Mouse (Mus musculus): ENCODE measurements around the gene Grhl1. TPM values are rescaled to one million over a fixed set of nuclear protein-coding genes. Genes with fewer than 3 reads are reported as not detected.
"Not testable (repeated sequence)": the region's sequence is repeated elsewhere in the genome, so short reads cannot be mapped to it uniquely, and the experiment has no call there.

The Grhl1 gene
- polyA plus RNA-seq, 1 experiment from 2014 or later: 4.1 TPM

- Histone ChIP-seq H3K36me3 (no peaks in the 10 kb centered on the region), H3K9me3 (no peaks in the 10 kb centered on the region), H3K27me3 (ENCODE audit: insufficient read depth, poor library complexity, severe bottlenecking) (no peaks in the 10 kb centered on the region), H3K27ac (no peak overlapping the region), H3K4me3 (no peak overlapping the region), H3K4me1 (peaks cover 9% of the 10 kb centered on the region)
- 65% methylated on average over 4 of the region's 4 CpGs for WGBS
- DNase-seq (ENCODE audit: low spot score): no peak
Observed at GRCm38 (mm10) chr12:24632404-24632803, 60.3 kb downstream of the Grhl1 start.

GRCm38 (mm10) chr12:24633753-24634191 lies 61.7 kb downstream of the Grhl1 start:
- Histone ChIP-seq H3K4me3 (no peak overlapping the region), H3K36me3 (no peaks in the 10 kb centered on the region), H3K9me3 (no peaks in the 10 kb centered on the region), H3K27me3 (ENCODE audit: insufficient read depth, poor library complexity, severe bottlenecking) (no peaks in the 10 kb centered on the region), H3K4me1 (peaks cover 9% of the 10 kb centered on the region), H3K27ac (no peak overlapping the region)
- WGBS: 63% methylated on average over 1 of the region's 1 CpGs
- no peak for DNase-seq (ENCODE audit: low spot score)

DNA sequence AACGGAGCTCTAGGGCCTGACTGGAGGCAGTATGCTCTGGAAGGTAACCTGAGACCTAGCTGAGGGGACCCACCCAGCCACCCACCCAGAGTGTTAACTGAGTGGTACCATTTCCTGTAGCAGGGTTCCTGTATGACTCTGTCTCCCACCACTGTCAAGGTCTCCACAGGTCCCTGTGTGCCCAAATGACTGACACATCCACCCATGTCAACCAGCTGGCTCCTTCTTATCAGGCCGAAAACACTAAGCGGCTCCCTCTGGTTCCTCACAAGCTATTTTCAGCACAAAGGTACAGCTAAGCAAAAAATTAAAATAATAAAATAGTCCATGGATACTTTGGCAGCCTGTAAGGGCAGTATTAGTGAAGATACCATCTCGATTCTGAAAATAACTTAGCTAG lies 62.1 kb downstream of the Grhl1 start:
- 55% methylated on average over 4 of the region's 4 CpGs for WGBS
- Histone ChIP-seq H3K27ac (no peak overlapping the region), H3K4me1 (peaks cover 9% of the 10 kb centered on the region), H3K9me3 (no peaks in the 10 kb centered on the region), H3K36me3 (no peaks in the 10 kb centered on the region), H3K4me3 (no peak overlapping the region), H3K27me3 (ENCODE audit: insufficient read depth, poor library complexity, severe bottlenecking) (no peaks in the 10 kb centered on the region)
- DNase-seq (ENCODE audit: low spot score): no peak

- H3K4me3 ChIP-seq: no peak overlapping the region
- 92% methylated on average over 3 of the region's 3 CpGs for WGBS
- H3K36me3 ChIP-seq: no peaks in the 10 kb centered on the region
- peaks cover 9% of the 10 kb centered on the region for H3K4me1 ChIP-seq
- no peaks in the 10 kb centered on the region for H3K9me3 ChIP-seq
- no peak overlapping the region for H3K27ac ChIP-seq
- no peaks in the 10 kb centered on the region for H3K27me3 ChIP-seq (ENCODE audit: insufficient read depth, poor library complexity, severe bottlenecking)
- no peak for DNase-seq (ENCODE audit: low spot score)
Observed at GRCm38 (mm10) chr12:24634648-24635047, 62.6 kb downstream of the Grhl1 start.

- H3K4me3 ChIP-seq; H3K36me3 ChIP-seq; DNase-seq (ENCODE audit: low spot score); H3K27ac ChIP-seq; H3K27me3 ChIP-seq (ENCODE audit: insufficient read depth, poor library complexity, severe bottlenecking); H3K9me3 ChIP-seq: not testable (repeated sequence)
- H3K4me1 ChIP-seq: peaks cover 13% of the 10 kb centered on the region
- 93% methylated on average over 10 of the region's 10 CpGs for WGBS
Observed at GRCm38 (mm10) chr12:24638787-24639186, 66.7 kb downstream of the Grhl1 start.

GRCm38 (mm10) chr12:24642370-24642802 lies 70.3 kb downstream of the Grhl1 start:
- no peak overlapping the region for H3K4me3 ChIP-seq
- H3K9me3 ChIP-seq: no peaks in the 10 kb centered on the region
- H3K27me3 ChIP-seq (ENCODE audit: insufficient read depth, poor library complexity, severe bottlenecking): peaks cover 4% of the 10 kb centered on the region; the same call in 1 of the 2 replicates
- peaks cover 10% of the 10 kb centered on the region; the same call in 1 of the 2 replicates for H3K4me1 ChIP-seq
- no peak for DNase-seq (ENCODE audit: low spot score)
- H3K27ac ChIP-seq: no peak overlapping the region
- 76% methylated on average over 4 of the region's 4 CpGs for WGBS
- no peaks in the 10 kb centered on the region for H3K36me3 ChIP-seq

DNA sequence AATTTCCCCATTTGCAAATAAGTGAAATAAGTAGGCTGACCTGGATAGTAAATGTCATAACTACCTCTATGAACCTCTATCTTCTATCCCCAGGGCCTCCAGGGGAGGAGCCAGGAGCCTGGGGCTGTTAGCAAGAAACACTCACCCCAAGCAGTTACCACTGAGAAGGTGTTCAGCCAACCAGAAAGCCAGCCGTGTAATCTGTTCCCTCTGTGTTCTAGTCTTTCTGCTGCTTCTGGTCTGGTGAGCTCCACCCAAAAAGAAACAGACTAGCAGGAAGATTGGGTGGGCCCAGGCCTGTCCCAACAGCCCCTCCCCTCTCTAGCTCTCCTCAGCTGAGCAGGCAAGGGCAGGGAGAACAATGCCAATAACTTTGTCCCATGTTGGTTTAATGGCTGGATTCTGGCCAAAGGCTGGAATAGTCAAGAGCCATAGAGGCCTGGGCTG lies 72.1 kb downstream of the Grhl1 start:
- peaks cover 10% of the 10 kb centered on the region; the same call in 1 of the 2 replicates for H3K4me1 ChIP-seq
- peak; percentile 88 for DNase-seq (ENCODE audit: low spot score)
- no peaks in the 10 kb centered on the region for H3K9me3 ChIP-seq
- no peaks in the 10 kb centered on the region for H3K36me3 ChIP-seq
- no peak overlapping the region for H3K4me3 ChIP-seq
- H3K27me3 ChIP-seq (ENCODE audit: insufficient read depth, poor library complexity, severe bottlenecking): peaks cover 4% of the 10 kb centered on the region; the same call in 1 of the 2 replicates
- peak overlapping the region; percentile 10; the same call in 1 of the 2 replicates for H3K27ac ChIP-seq
- 57% methylated on average over 1 of the region's 1 CpGs for WGBS

- DNase-seq (ENCODE audit: low spot score): peak; percentile 85
- no peak overlapping the region for H3K27ac ChIP-seq
- 66% methylated on average over 6 of the region's 6 CpGs for WGBS
Observed at GRCm38 (mm10) chr12:24645901-24646300, 73.8 kb downstream of the Grhl1 start.

GRCm38 (mm10) chr12:24648094-24648493 lies 76.0 kb downstream of the Grhl1 start:
- DNase-seq (ENCODE audit: low spot score): no peak
- 72% methylated on average over 1 of the region's 1 CpGs for WGBS
- no peak overlapping the region for H3K4me3 ChIP-seq
- no peak overlapping the region for H3K27ac ChIP-seq
- peaks cover 28% of the 10 kb centered on the region for H3K4me1 ChIP-seq
- H3K27me3 ChIP-seq (ENCODE audit: insufficient read depth, poor library complexity, severe bottlenecking): no peaks in the 10 kb centered on the region
- H3K36me3 ChIP-seq: no peaks in the 10 kb centered on the region
- no peaks in the 10 kb centered on the region for H3K9me3 ChIP-seq

More at GRCm38 (mm10) chr12:24645901-24646300, 73.8 kb downstream of the Grhl1 start:
- Histone ChIP-seq H3K4me1 (peaks cover 20% of the 10 kb centered on the region), H3K27me3 (ENCODE audit: insufficient read depth, poor library complexity, severe bottlenecking) (peaks cover 4% of the 10 kb centered on the region; the same call in 1 of the 2 replicates), H3K4me3 (no peak overlapping the region), H3K9me3 (no peaks in the 10 kb centered on the region), H3K36me3 (no peaks in the 10 kb centered on the region)

DNA sequence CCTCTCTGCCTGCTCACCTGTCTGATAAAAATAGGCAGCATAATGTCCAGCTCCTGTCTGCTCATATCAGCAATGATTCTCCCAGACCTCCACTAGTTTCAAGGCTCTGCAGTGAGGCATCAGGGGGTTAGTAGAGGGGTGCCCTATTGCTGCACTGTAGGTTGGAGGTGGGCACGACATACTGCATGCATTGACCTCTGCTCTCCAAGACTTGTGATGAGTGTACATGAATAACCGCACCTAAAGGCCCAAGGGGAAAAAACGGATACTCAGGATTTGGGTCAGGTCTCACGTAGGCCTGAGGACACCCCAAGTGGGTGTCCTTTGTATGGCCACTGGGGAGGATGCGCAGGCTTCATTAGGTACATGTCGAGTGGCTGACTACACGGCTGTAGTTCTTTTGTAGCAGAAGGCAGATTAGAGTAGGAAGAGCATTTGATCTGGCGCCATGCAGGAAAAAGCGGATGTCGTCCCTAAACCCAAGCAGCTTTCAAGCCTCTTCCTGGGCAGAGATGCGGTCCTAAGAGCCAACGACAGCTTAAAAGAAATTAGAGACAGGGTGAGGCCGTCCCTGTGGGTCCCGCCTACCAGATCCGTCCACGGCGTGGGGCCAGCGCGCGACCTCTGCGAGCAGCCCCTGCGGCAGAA lies 78.5 kb downstream of the Grhl1 start:
- no peaks in the 10 kb centered on the region for H3K27me3 ChIP-seq (ENCODE audit: insufficient read depth, poor library complexity, severe bottlenecking)
- 3% methylated on average over 22 of the region's 22 CpGs for WGBS
- DNase-seq (ENCODE audit: low spot score): peak; percentile 79
- peaks cover 22% of the 10 kb centered on the region for H3K36me3 ChIP-seq
- peak overlapping the region; percentile 99 for H3K27ac ChIP-seq
- H3K4me1 ChIP-seq: peaks cover 30% of the 10 kb centered on the region
- H3K9me3 ChIP-seq: no peaks in the 10 kb centered on the region
- H3K4me3 ChIP-seq: peak overlapping the region; percentile 89

- H3K27me3 ChIP-seq (ENCODE audit: insufficient read depth, poor library complexity, severe bottlenecking): no peaks in the 10 kb centered on the region
- no peaks in the 10 kb centered on the region for H3K9me3 ChIP-seq
- peak within 1 kb of the TSS; percentile 89 for H3K4me3 ChIP-seq
- under 1% methylated on average over 67 of the region's 68 CpGs for WGBS
- H3K4me1 ChIP-seq: peaks cover 30% of the 10 kb centered on the region
- H3K36me3 ChIP-seq: peaks cover 28% of the 10 kb centered on the region
- peak; percentile 99 for DNase-seq (ENCODE audit: low spot score)
- peak within 1 kb of the TSS; percentile 99 for H3K27ac ChIP-seq
Observed at GRCm38 (mm10) chr12:24651063-24651557, 79.0 kb downstream of the Grhl1 start, which contains the start of gene Klf11. Gene Klf11 (plus strand): TSS chr12:24651274.

GRCm38 (mm10) chr12:24651642-24652342 lies 79.7 kb downstream of the Grhl1 start:
- peaks cover 36% of the 10 kb centered on the region for H3K4me1 ChIP-seq
- peaks cover 35% of the 10 kb centered on the region for H3K36me3 ChIP-seq
- H3K27ac ChIP-seq: peak overlapping the region; percentile 99
- under 1% methylated on average over 36 of the region's 36 CpGs for WGBS
- no peaks in the 10 kb centered on the region for H3K9me3 ChIP-seq
- peak overlapping the region; percentile 89 for H3K4me3 ChIP-seq
- peak; percentile 99 for DNase-seq (ENCODE audit: low spot score)
- H3K27me3 ChIP-seq (ENCODE audit: insufficient read depth, poor library complexity, severe bottlenecking): no peaks in the 10 kb centered on the region
